Mouse (Mus musculus): ENCODE measurements around the gene Ptprj. TPM values are rescaled to one million over a fixed set of nuclear protein-coding genes. Genes with fewer than 3 reads are reported as not detected.

Gene Ptprj
- polyA plus RNA-seq, 1 experiment from 2014 or later = 6.8 TPM

- no peak for ATAC-seq (ENCODE audit: low FRiP score, low read depth)
- no peak overlapping the region for H3K27ac ChIP-seq (replicated peaks)
- WGBS = 88% methylated on average over 3 of the region's 3 CpGs
Measured at GRCm38 (mm10) chr2:90486226-90486755, 94.2 kb downstream of the Ptprj start.

GRCm38 (mm10) chr2:90481505-90481904, 98.9 kb downstream of the Ptprj start:
- WGBS = 89% methylated on average over 6 of the region's 6 CpGs
- no peak overlapping the region for H3K27ac ChIP-seq (replicated peaks)
- no peaks in the 10 kb centered on the region for H3K36me3 ChIP-seq
- H3K9ac ChIP-seq = no peak overlapping the region
- H3K4me1 ChIP-seq (replicated peaks) = peaks cover 8% of the 10 kb centered on the region; the same call in 1 of the 2 replicates
- H3K27me3 ChIP-seq = no peaks in the 10 kb centered on the region
- no peak for ATAC-seq (ENCODE audit: low FRiP score, low read depth)
- no peak overlapping the region for H3K4me3 ChIP-seq
- no peak overlapping the region for H3K4me2 ChIP-seq
- no peaks in the 10 kb centered on the region for H3K9me3 ChIP-seq

More at GRCm38 (mm10) chr2:90486226-90486755, 94.2 kb downstream of the Ptprj start:
- H3K9ac ChIP-seq = no peak overlapping the region
- peaks cover 16% of the 10 kb centered on the region for H3K4me1 ChIP-seq (replicated peaks)
- no peaks in the 10 kb centered on the region for H3K36me3 ChIP-seq
- H3K4me2 ChIP-seq = no peak overlapping the region
- no peaks in the 10 kb centered on the region for H3K27me3 ChIP-seq
- no peak overlapping the region for H3K4me3 ChIP-seq
- no peaks in the 10 kb centered on the region for H3K9me3 ChIP-seq

GRCm38 (mm10) chr2:90480747-90481308, 99.6 kb downstream of the Ptprj start:
- H3K9ac ChIP-seq = no peak overlapping the region
- no peaks in the 10 kb centered on the region for H3K27me3 ChIP-seq
- H3K27ac ChIP-seq (replicated peaks) = no peak overlapping the region
- no peaks in the 10 kb centered on the region for H3K9me3 ChIP-seq
- H3K4me3 ChIP-seq = no peak overlapping the region
- 78% methylated on average over 13 of the region's 13 CpGs for WGBS
- peaks cover 9% of the 10 kb centered on the region; the same call in 1 of the 2 replicates for H3K4me1 ChIP-seq (replicated peaks)
- H3K36me3 ChIP-seq = no peaks in the 10 kb centered on the region
- H3K4me2 ChIP-seq = no peak overlapping the region
- no peak for ATAC-seq (ENCODE audit: low FRiP score, low read depth)

- Histone ChIP-seq H3K9ac (no peak overlapping the region), H3K27me3 (no peaks in the 10 kb centered on the region), H3K4me2 (no peak overlapping the region), H3K4me3 (no peak overlapping the region), H3K36me3 (no peaks in the 10 kb centered on the region), H3K9me3 (no peaks in the 10 kb centered on the region), H3K27ac (replicated peaks) (no peak overlapping the region), H3K4me1 (replicated peaks) (peaks cover 19% of the 10 kb centered on the region)
- no peak for ATAC-seq (ENCODE audit: low FRiP score, low read depth)
- 82% methylated on average over 7 of the region's 7 CpGs for WGBS
Measured at GRCm38 (mm10) chr2:90478531-90478930, 101.9 kb downstream of the Ptprj start.

GRCm38 (mm10) chr2:90477617-90478016, 102.8 kb downstream of the Ptprj start:
- Histone ChIP-seq H3K4me3 (no peak overlapping the region), H3K27ac (replicated peaks) (no peak overlapping the region), H3K36me3 (no peaks in the 10 kb centered on the region), H3K4me2 (no peak overlapping the region), H3K9ac (no peak overlapping the region), H3K27me3 (no peaks in the 10 kb centered on the region), H3K9me3 (no peaks in the 10 kb centered on the region), H3K4me1 (replicated peaks) (peaks cover 19% of the 10 kb centered on the region)
- ATAC-seq (ENCODE audit: low FRiP score, low read depth) = no peak
- 41% methylated on average over 8 of the region's 8 CpGs for WGBS

- Histone ChIP-seq H3K4me3 (no peak overlapping the region), H3K9ac (no peak overlapping the region), H3K27me3 (no peaks in the 10 kb centered on the region), H3K36me3 (no peaks in the 10 kb centered on the region), H3K4me2 (no peak overlapping the region), H3K4me1 (replicated peaks) (peaks cover 19% of the 10 kb centered on the region), H3K9me3 (no peaks in the 10 kb centered on the region), H3K27ac (replicated peaks) (no peak overlapping the region)
- WGBS = 81% methylated on average over 4 of the region's 5 CpGs
- no peak for ATAC-seq (ENCODE audit: low FRiP score, low read depth)
Measured at GRCm38 (mm10) chr2:90476792-90477191, 103.7 kb downstream of the Ptprj start.

GRCm38 (mm10) chr2:90476319-90476718, 104.1 kb downstream of the Ptprj start:
- Histone ChIP-seq H3K4me2 (no peak overlapping the region), H3K9me3 (no peaks in the 10 kb centered on the region), H3K27me3 (no peaks in the 10 kb centered on the region), H3K27ac (replicated peaks) (no peak overlapping the region), H3K4me3 (no peak overlapping the region), H3K9ac (no peak overlapping the region), H3K36me3 (no peaks in the 10 kb centered on the region), H3K4me1 (replicated peaks) (peaks cover 19% of the 10 kb centered on the region)
- 79% methylated on average over 11 of the region's 11 CpGs for WGBS
- no peak for ATAC-seq (ENCODE audit: low FRiP score, low read depth)

- Histone ChIP-seq H3K9ac (peak overlapping the region; percentile 44), H3K4me3 (peak overlapping the region; percentile 32), H3K9me3 (no peaks in the 10 kb centered on the region), H3K36me3 (no peaks in the 10 kb centered on the region), H3K27me3 (no peaks in the 10 kb centered on the region), H3K27ac (replicated peaks) (peak overlapping the region; percentile 85), H3K4me1 (replicated peaks) (peaks cover 19% of the 10 kb centered on the region), H3K4me2 (peak overlapping the region; percentile 55)
- peak; percentile 92 for ATAC-seq (ENCODE audit: low FRiP score, low read depth)
- WGBS = 4% methylated on average over 11 of the region's 11 CpGs
Measured at GRCm38 (mm10) chr2:90474593-90475405, 105.6 kb downstream of the Ptprj start.

- Histone ChIP-seq H3K27me3 (no peaks in the 10 kb centered on the region), H3K36me3 (no peaks in the 10 kb centered on the region), H3K4me1 (replicated peaks) (peaks cover 15% of the 10 kb centered on the region), H3K4me2 (no peak overlapping the region), H3K4me3 (no peak overlapping the region), H3K9ac (no peak overlapping the region), H3K27ac (replicated peaks) (no peak overlapping the region), H3K9me3 (no peaks in the 10 kb centered on the region)
- 86% methylated on average over 4 of the region's 4 CpGs for WGBS
- ATAC-seq (ENCODE audit: low FRiP score, low read depth) = no peak
Measured at GRCm38 (mm10) chr2:90472701-90473100, 107.7 kb downstream of the Ptprj start.

- ATAC-seq (ENCODE audit: low FRiP score, low read depth) = no peak
- Histone ChIP-seq H3K4me2 (no peak overlapping the region), H3K36me3 (peaks cover 5% of the 10 kb centered on the region), H3K27ac (replicated peaks) (no peak overlapping the region), H3K9ac (no peak overlapping the region), H3K4me3 (no peak overlapping the region), H3K27me3 (no peaks in the 10 kb centered on the region), H3K4me1 (replicated peaks) (peaks cover 3% of the 10 kb centered on the region), H3K9me3 (no peaks in the 10 kb centered on the region)
- WGBS = 44% methylated on average over 6 of the region's 6 CpGs
Measured at GRCm38 (mm10) chr2:90470122-90470521, 110.3 kb downstream of the Ptprj start.

GRCm38 (mm10) chr2:90466480-90466879, 114.0 kb downstream of the Ptprj start:
- WGBS = 90% methylated on average over 7 of the region's 7 CpGs
- H3K4me2 ChIP-seq = no peak overlapping the region
- H3K9me3 ChIP-seq = no peaks in the 10 kb centered on the region
- H3K27ac ChIP-seq (replicated peaks) = no peak overlapping the region
- no peak for ATAC-seq (ENCODE audit: low FRiP score, low read depth)
- no peak overlapping the region for H3K4me3 ChIP-seq
- H3K27me3 ChIP-seq = no peaks in the 10 kb centered on the region
- no peaks in the 10 kb centered on the region for H3K4me1 ChIP-seq (replicated peaks)
- H3K9ac ChIP-seq = no peak overlapping the region
- peaks cover 23% of the 10 kb centered on the region for H3K36me3 ChIP-seq

- Histone ChIP-seq H3K4me2 (no peak overlapping the region), H3K36me3 (peaks cover 37% of the 10 kb centered on the region), H3K4me1 (replicated peaks) (no peaks in the 10 kb centered on the region), H3K4me3 (no peak overlapping the region), H3K9me3 (no peaks in the 10 kb centered on the region), H3K27ac (replicated peaks) (no peak overlapping the region), H3K9ac (no peak overlapping the region), H3K27me3 (no peaks in the 10 kb centered on the region)
- no peak for ATAC-seq (ENCODE audit: low FRiP score, low read depth)
- 94% methylated on average over 5 of the region's 5 CpGs for WGBS
Measured at GRCm38 (mm10) chr2:90463735-90464134, 116.7 kb downstream of the Ptprj start.

All from hindbrain, embryonic 15.5 days (tissue).